Mouse (Mus musculus) lung, postnatal 0 days (tissue): ENCODE results near the gene Papola. TPM values are rescaled to one million over a fixed set of nuclear protein-coding genes. Genes with fewer than 3 reads are reported as not detected.
A peak's percentile ranks its signal among the peaks of the same experiment; 100 is the strongest.

Experiments used
- ATAC-seq: fragments of 200-750 bp; cut with Nextera tagmentation; 2 replicates; pipeline ENCODE4 v1.8.0; 2017; ENCODE audit warnings: moderate library complexity
- DNase-seq: peaks from one replicate; pipeline ENCODE4 v3.0.0-alpha.2; 2016; ENCODE audit warnings: low spot score
- H3K27ac ChIP-seq: fragments of 300-500 bp; sonication (generic); 2 replicates; pipeline ENCODE4 v1.5.1; 2014; ENCODE audit warnings: antibody characterized with exemption, mild to moderate bottlenecking, low read length, mixed read lengths
- H3K27me3 ChIP-seq: fragments of 300-500 bp; sonication (generic); replicated peaks from 2 replicates; pipeline ENCODE4 v1.6.1; 2014; ENCODE audit warnings: low read length, mixed read lengths; ENCODE audit not compliant: insufficient read depth
- H3K36me3 ChIP-seq: fragments of 300-500 bp; sonication (generic); 2 replicates; pipeline ENCODE4 v1.6.1; 2014; ENCODE audit warnings: low read length, mixed read lengths; ENCODE audit not compliant: insufficient read depth
- H3K4me1 ChIP-seq: fragments of 300-500 bp; sonication (generic); 2 replicates; pipeline ENCODE4 v1.6.1; 2014; ENCODE audit warnings: antibody characterized with exemption, low read depth, low read length, mixed read lengths; ENCODE audit not compliant: insufficient read depth
- H3K4me2 ChIP-seq: fragments of 300-500 bp; sonication (generic); replicated peaks from 2 replicates; pipeline ENCODE4 v1.6.1; 2014; ENCODE audit warnings: low read depth, mild to moderate bottlenecking, low read length, moderate library complexity, mixed read lengths
- H3K4me3 ChIP-seq: fragments of 300-500 bp; sonication (generic); 2 replicates; pipeline ENCODE4 v1.5.1; 2014; ENCODE audit warnings: low read depth, low read length
- H3K9ac ChIP-seq: fragments of 300-500 bp; sonication (generic); replicated peaks from 2 replicates; pipeline ENCODE4 v1.6.1; 2014; ENCODE audit warnings: low read depth, mild to moderate bottlenecking
- H3K9me3 ChIP-seq: fragments of 300-500 bp; sonication (generic); 2 replicates; pipeline ENCODE4 v1.6.1; 2016; ENCODE audit warnings: low read length, mixed read lengths
- CTCF ChIP-seq: IDR thresholded peaks from 2 replicates; pipeline ENCODE4 v1.5.1; 2016; ENCODE audit warnings: antibody characterized with exemption, mild to moderate bottlenecking
- EP300 ChIP-seq: IDR thresholded peaks from 2 replicates; pipeline ENCODE4 v1.6.1; 2016; ENCODE audit warnings: antibody characterized with exemption, mild to moderate bottlenecking, control low read depth
- WGBS: fragments of 180-500 bp; shearing (Covaris S2); extraction: QIAGEN DNeasy Blood & Tissue Kit; methylation state at CpG from one replicate; pipeline ENCODE4 v1.1.7; 2014; 5-methylcytosine and 5-hydroxymethylcytosine counted together
- polyA plus RNA-seq: library from polyadenylated mRNA; unstranded; fragments of >200 nt; fragmentation: Nextera tagmentation; extraction: Ambion mirVana; gene quantifications from 2 replicates; pipeline ENCODE4 v1.2.1, GENCODE M21; 2015

Papola gene
- polyA plus RNA-seq, 1 experiment from 2014 or later: 102 TPM

DNA sequence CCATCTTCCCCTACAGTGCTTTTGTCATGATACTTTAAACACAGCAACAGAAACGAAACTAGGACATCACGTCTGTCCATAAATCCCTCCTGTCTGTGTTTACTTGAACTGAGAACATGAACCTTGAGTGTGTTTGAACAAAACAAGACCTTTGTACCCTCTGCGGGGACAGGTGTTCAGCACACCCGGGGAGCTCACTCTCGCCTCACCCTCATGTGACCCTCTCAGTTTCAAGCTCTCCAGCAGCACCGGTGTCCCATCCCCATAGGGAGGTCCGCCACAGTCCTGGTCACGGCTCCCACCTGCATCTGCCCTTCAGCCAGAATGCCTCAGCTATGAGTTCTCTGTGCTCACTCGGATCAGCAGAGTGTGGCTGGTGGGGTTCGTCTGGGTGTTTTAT lies 30.7 kb upstream of the Papola start:
- DNase-seq (no peak), ATAC-seq (no peak)
- Histone ChIP-seq H3K36me3 (no peaks in the 10 kb centered on the region), H3K4me3 (no peak overlapping the region), H3K4me2 (no peak overlapping the region), H3K9me3 (no peaks in the 10 kb centered on the region), H3K27me3 (no peaks in the 10 kb centered on the region), H3K4me1 (no peaks in the 10 kb centered on the region), H3K9ac (no peak overlapping the region), H3K27ac (no peak overlapping the region)
- no peak for TF ChIP-seq CTCF
- TF ChIP-seq EP300: no peak
- 64% methylated on average over 10 of the region's 10 CpGs for WGBS

DNA sequence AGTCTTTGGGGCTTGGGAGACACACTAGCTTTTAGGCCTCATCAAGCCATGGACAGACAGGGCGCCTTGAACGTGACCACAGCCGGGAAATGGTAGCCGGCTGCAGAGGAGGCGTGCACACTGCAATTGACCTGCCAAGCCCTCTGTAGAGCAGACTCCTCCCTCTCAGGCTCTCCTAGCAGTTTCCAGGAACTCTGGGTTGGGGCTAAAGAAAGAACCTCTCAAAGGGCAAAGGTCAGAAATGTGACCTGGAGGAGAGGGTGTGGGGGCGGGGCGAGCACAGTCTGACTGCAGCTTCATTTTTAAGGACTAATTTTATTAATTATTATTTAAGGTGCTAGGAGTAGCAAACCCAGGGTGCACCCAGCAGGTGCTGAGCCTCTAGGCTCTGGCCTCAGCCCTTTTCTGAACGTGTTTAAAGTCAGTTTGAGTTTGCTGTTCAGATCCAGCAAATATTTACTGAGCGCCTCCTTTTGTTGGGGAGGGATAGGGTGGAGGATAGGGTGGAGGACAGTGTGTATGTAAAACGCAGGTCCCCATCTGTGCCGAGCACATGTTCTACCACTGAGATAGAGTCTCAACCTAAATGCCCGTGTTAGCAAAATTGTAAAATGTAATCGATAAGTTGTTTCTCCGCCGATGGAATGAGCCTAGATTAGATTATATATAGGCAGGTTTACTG lies 26.5 kb upstream of the Papola start:
- H3K36me3 ChIP-seq: no peaks in the 10 kb centered on the region
- DNase-seq (peak; percentile 25), ATAC-seq (no peak)
- no peaks in the 10 kb centered on the region for H3K27me3 ChIP-seq
- 29% methylated on average over 15 of the region's 15 CpGs for WGBS
- H3K4me3 ChIP-seq: no peak overlapping the region
- no peaks in the 10 kb centered on the region for H3K9me3 ChIP-seq
- no peak overlapping the region for H3K9ac ChIP-seq
- H3K4me2 ChIP-seq: no peak overlapping the region
- no peaks in the 10 kb centered on the region for H3K4me1 ChIP-seq
- TF ChIP-seq CTCF (no peak), EP300 (no peak)
- H3K27ac ChIP-seq: no peak overlapping the region

DNA sequence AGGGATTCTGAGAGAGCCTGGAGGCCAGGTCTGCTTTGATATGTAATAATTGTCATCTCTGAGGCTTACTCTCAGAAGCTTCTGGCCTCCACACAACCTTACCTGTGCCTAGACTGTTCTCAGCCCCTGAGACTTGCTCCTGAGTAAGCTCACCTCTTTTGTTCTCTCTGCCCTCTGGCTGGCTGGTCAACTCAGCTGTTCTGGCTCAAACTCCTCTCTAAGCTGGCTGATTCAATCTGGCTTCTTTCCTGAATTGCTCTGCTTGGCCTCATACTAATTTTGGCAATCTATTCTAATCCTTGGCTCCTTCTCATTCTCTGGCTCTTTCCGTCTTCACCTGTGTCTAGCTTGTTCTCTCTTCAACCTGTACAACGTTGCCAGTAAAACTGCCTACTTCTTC lies 25.6 kb upstream of the Papola start:
- no peak for TF ChIP-seq EP300
- no peak for TF ChIP-seq CTCF
- Histone ChIP-seq H3K9ac (no peak overlapping the region), H3K4me3 (no peak overlapping the region), H3K27ac (no peak overlapping the region), H3K4me2 (no peak overlapping the region), H3K36me3 (no peaks in the 10 kb centered on the region), H3K27me3 (no peaks in the 10 kb centered on the region), H3K9me3 (no peaks in the 10 kb centered on the region), H3K4me1 (no peaks in the 10 kb centered on the region)
- ATAC-seq (no peak), DNase-seq (no peak)
- WGBS: 89% methylated on average over 2 of the region's 2 CpGs

DNA sequence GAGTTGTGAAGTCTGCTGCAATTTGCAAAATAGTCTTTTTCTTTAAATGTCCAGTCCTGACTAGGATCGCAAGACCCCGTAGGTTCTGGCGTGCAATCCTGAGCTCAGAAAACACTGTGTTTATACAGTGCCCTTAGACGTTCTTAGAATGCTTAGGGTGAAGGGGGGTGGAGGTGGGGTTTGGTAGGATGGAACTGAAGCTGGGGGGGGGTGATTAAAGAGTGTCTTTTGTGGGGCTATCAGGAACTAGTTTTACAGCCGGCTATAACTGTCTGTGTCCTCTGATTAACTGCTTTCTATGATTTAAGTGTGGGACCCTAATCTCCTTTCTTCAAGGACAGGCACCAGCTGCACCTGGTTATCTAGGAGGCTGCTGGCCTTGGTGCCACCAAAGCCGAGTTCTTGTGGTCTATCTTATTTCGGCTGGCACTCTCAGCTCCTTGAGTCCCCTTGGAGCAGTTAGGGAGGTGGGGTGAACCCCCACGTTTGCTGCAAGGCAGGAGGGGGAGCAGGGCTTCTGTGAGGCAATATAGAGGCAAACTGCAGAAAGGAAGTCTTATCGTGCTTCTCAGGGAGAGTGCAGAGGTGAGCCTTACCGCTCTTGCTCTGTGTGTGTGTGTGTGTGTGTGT lies 24.5 kb upstream of the Papola start:
- Histone ChIP-seq H3K9me3 (no peaks in the 10 kb centered on the region), H3K36me3 (no peaks in the 10 kb centered on the region), H3K4me3 (no peak overlapping the region), H3K27me3 (no peaks in the 10 kb centered on the region), H3K4me1 (no peaks in the 10 kb centered on the region), H3K27ac (no peak overlapping the region), H3K4me2 (no peak overlapping the region), H3K9ac (no peak overlapping the region)
- TF ChIP-seq EP300 (no peak), CTCF (no peak)
- no peak for DNase-seq
- ATAC-seq: no peak
- WGBS: 25% methylated on average over 10 of the region's 10 CpGs

DNA sequence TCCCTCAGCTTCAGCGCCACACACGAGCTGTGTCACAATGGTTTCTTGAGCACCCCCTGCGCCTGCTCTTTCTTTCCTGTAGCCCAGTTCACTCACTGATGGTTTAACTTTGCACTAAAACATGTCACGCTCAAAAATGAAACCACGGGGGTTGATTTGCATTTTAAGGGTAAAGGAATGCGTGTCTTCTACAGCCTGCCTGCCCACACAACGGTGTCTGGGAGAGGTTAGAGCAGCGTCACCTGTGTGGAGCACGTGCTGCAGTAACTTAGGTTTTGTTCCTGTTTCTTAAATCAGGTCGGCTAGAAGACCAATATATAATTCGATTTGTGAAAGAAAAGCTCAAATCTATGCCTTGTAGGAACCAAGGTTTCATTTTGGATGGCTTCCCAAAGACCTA lies 23.3 kb upstream of the Papola start:
- Histone ChIP-seq H3K36me3 (no peaks in the 10 kb centered on the region), H3K4me3 (no peak overlapping the region), H3K4me1 (no peaks in the 10 kb centered on the region), H3K4me2 (no peak overlapping the region), H3K27me3 (no peaks in the 10 kb centered on the region), H3K27ac (no peak overlapping the region), H3K9ac (no peak overlapping the region), H3K9me3 (no peaks in the 10 kb centered on the region)
- DNase-seq (no peak), ATAC-seq (no peak)
- TF ChIP-seq EP300 (no peak), CTCF (no peak)
- WGBS: 61% methylated on average over 11 of the region's 11 CpGs

DNA sequence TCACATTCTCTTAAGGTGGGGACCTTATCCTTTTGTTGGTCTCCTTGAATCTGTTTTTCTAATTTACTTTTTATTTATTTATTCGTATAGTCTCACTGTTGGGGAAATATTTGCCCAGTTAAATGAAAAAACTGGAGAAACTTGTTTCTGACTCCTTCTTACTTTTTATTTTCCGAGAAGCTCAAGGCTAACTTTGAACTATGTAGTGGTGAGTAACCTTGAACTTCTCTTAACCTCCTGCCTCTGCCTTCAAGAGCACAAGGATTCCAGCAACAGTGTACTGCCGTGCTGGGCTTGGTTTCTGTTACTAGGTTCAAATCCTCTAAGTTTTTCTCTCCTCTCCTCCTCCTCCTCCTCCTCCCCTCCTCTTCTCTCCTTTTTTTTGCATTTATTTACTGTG lies 22.9 kb upstream of the Papola start:
- H3K4me2 ChIP-seq: no peak overlapping the region
- H3K4me1 ChIP-seq: no peaks in the 10 kb centered on the region
- no peak for TF ChIP-seq CTCF
- no peak for TF ChIP-seq EP300
- 46% methylated on average over 3 of the region's 3 CpGs for WGBS
- no peak for ATAC-seq
- no peak for DNase-seq
- no peak overlapping the region for H3K9ac ChIP-seq
- no peak overlapping the region for H3K4me3 ChIP-seq
- no peaks in the 10 kb centered on the region for H3K9me3 ChIP-seq
- H3K36me3 ChIP-seq: no peaks in the 10 kb centered on the region
- H3K27me3 ChIP-seq: no peaks in the 10 kb centered on the region
- H3K27ac ChIP-seq: no peak overlapping the region
